Mouse (Mus musculus): ENCODE results near the gene Ubac2.

DNA sequence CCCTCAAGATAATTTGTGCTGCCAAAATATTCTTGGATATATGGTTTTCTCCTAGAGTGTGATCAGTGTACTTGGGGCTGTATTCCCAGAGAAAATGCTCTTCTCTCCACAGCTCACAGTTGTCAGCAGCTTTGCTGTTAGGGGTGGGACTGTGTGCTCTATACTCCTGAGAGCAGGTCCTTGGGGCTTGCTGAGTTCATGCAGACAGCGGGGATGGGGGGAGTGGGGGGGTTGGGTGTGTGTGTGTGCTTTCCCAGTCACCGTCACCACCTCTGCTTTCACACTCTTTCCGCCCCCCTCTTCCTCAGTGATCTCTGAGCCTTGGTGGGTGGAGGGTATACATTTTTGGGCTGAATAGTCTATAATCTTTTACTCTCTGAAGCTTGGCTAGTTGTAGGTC, 20.7 kb downstream of the Ubac2 start:
- TF ChIP-seq GATA1 (IDR thresholded peaks at IDR 0.05; ENCODE audit: borderline replicate concordance, low read length): no peak
- TF ChIP-seq FLI1 (IDR thresholded peaks at IDR 0.05; ENCODE audit: low read length): no peak

Data from megakaryocyte, embryonic 14.5 days (primary cell).